Mouse (Mus musculus) brain, embryonic 14.5 days (tissue): ENCODE results near the gene Pck1.

Experiments used
- CTCF ChIP-seq: fragments of 200-500 bp; IDR thresholded peaks from 2 replicates; pipeline ENCODE4 v1.5.1; 2012; ENCODE audit warnings: inconsistent platforms, mild to moderate bottlenecking, moderate library complexity, borderline replicate concordance; ENCODE audit not compliant: insufficient read depth, insufficient read length; ENCODE audit errors: extremely low read depth
- POLR2A ChIP-seq: fragments of 200-500 bp; IDR thresholded peaks from 2 replicates; pipeline ENCODE4 v1.6.1; 2012; ENCODE audit warnings: mild to moderate bottlenecking, inconsistent platforms, borderline replicate concordance; ENCODE audit not compliant: poor library complexity, insufficient read depth, insufficient read length, severe bottlenecking; ENCODE audit errors: extremely low read depth

GRCm38 (mm10) chr2:173202924-173203689, 50.3 kb downstream of the Pck1 start:
- TF ChIP-seq POLR2A (no peak), CTCF (no peak)
